Mouse (Mus musculus) lung, postnatal 0 days (tissue): Measurements from ENCODE around the gene Clip2.

Experiments
- CTCF ChIP-seq: IDR thresholded peaks from 2 replicates; pipeline ENCODE4 v1.5.1; 2016; ENCODE audit warnings: antibody characterized with exemption, mild to moderate bottlenecking
- EP300 ChIP-seq: IDR thresholded peaks from 2 replicates; pipeline ENCODE4 v1.6.1; 2016; ENCODE audit warnings: antibody characterized with exemption, mild to moderate bottlenecking, control low read depth

DNA sequence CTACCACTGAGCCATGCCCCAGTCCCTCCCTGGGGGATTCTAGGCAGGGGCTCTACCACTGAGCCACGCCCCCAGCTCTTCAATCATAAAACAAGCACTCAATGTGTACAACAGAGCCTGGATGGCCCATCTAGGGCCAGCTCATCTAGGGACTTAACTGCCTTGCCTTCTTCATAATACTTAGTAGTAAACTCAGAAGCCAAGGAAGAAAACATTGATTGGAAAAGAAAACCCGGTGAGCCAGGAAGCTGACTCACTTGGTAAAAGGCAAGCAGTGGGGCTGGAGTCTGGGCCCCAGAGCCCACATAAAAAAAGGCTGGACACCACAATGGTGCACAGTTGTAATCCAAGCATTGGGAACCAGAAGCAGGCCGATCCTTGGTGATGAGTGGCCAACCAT lies 51.6 kb downstream of the Clip2 start:
- TF ChIP-seq CTCF = no peak
- TF ChIP-seq EP300 = no peak
